Mouse (Mus musculus) lung, postnatal 0 days (tissue): Measurements from ENCODE around the gene Poc1a. TPM values are rescaled to one million over a fixed set of nuclear protein-coding genes. Genes with fewer than 3 reads are reported as not detected.
A peak's percentile ranks its signal among the peaks of the same experiment; 100 is the strongest.

Experiments
- ATAC-seq: fragments of 200-750 bp; cut with Nextera tagmentation; 2 replicates; pipeline ENCODE4 v1.8.0; 2017; ENCODE audit warnings: moderate library complexity
- DNase-seq: peaks from one replicate; pipeline ENCODE4 v3.0.0-alpha.2; 2016; ENCODE audit warnings: low spot score
- H3K27ac ChIP-seq: fragments of 300-500 bp; sonication (generic); 2 replicates; pipeline ENCODE4 v1.5.1; 2014; ENCODE audit warnings: antibody characterized with exemption, mild to moderate bottlenecking, low read length, mixed read lengths
- H3K27me3 ChIP-seq: fragments of 300-500 bp; sonication (generic); replicated peaks from 2 replicates; pipeline ENCODE4 v1.6.1; 2014; ENCODE audit warnings: low read length, mixed read lengths; ENCODE audit not compliant: insufficient read depth
- H3K36me3 ChIP-seq: fragments of 300-500 bp; sonication (generic); 2 replicates; pipeline ENCODE4 v1.6.1; 2014; ENCODE audit warnings: low read length, mixed read lengths; ENCODE audit not compliant: insufficient read depth
- H3K4me1 ChIP-seq: fragments of 300-500 bp; sonication (generic); 2 replicates; pipeline ENCODE4 v1.6.1; 2014; ENCODE audit warnings: antibody characterized with exemption, low read depth, low read length, mixed read lengths; ENCODE audit not compliant: insufficient read depth
- H3K4me2 ChIP-seq: fragments of 300-500 bp; sonication (generic); replicated peaks from 2 replicates; pipeline ENCODE4 v1.6.1; 2014; ENCODE audit warnings: low read depth, mild to moderate bottlenecking, low read length, moderate library complexity, mixed read lengths
- H3K4me3 ChIP-seq: fragments of 300-500 bp; sonication (generic); 2 replicates; pipeline ENCODE4 v1.5.1; 2014; ENCODE audit warnings: low read depth, low read length
- H3K9ac ChIP-seq: fragments of 300-500 bp; sonication (generic); replicated peaks from 2 replicates; pipeline ENCODE4 v1.6.1; 2014; ENCODE audit warnings: low read depth, mild to moderate bottlenecking
- H3K9me3 ChIP-seq: fragments of 300-500 bp; sonication (generic); 2 replicates; pipeline ENCODE4 v1.6.1; 2016; ENCODE audit warnings: low read length, mixed read lengths
- CTCF ChIP-seq: IDR thresholded peaks from 2 replicates; pipeline ENCODE4 v1.5.1; 2016; ENCODE audit warnings: antibody characterized with exemption, mild to moderate bottlenecking
- EP300 ChIP-seq: IDR thresholded peaks from 2 replicates; pipeline ENCODE4 v1.6.1; 2016; ENCODE audit warnings: antibody characterized with exemption, mild to moderate bottlenecking, control low read depth
- WGBS: fragments of 180-500 bp; shearing (Covaris S2); extraction: QIAGEN DNeasy Blood & Tissue Kit; methylation state at CpG from one replicate; pipeline ENCODE4 v1.1.7; 2014; 5-methylcytosine and 5-hydroxymethylcytosine counted together
- polyA plus RNA-seq: library from polyadenylated mRNA; unstranded; fragments of >200 nt; fragmentation: Nextera tagmentation; extraction: Ambion mirVana; gene quantifications from 2 replicates; pipeline ENCODE4 v1.2.1, GENCODE M21; 2015

Gene Poc1a
- polyA plus RNA-seq, 1 experiment from 2014 or later = 9.9 TPM

DNA sequence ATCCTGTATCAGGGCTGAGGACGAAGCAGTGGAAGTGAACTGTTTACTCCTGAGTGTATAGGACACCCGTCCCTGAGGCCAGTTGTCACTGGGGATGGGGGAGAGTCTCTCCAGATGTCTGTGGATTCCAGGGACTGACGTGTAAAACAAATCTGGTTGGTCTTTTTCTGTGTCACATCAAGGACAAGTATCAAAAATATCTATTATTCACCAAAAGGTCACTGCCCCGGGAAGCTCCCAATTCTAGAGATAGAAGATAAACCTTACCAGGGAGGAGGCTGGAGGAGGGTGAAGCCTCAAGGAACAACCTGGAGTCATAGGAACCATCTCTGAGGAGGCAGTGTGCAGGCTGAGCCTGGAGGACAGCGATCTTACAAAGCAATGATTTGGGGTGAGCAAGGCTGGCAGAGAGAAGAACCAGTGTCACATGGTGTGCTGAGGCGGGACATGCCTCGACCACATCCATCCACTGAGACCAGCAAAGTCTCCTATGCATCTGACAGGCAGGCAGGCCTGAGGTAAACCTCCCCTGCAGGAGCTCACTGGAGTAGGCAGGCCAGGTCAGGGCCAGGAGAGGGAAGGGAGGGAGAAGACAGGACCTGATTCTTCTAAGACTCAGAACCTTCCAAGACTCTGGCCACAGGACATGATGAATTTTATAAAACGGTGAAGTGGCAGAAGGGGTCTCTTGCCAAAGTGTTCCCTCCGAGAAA, 11.6 kb upstream of the Poc1a start:
- H3K9me3 ChIP-seq = no peaks in the 10 kb centered on the region
- no peak overlapping the region for H3K4me2 ChIP-seq
- no peaks in the 10 kb centered on the region for H3K27me3 ChIP-seq
- no peak overlapping the region for H3K27ac ChIP-seq
- WGBS = 57% methylated on average over 9 of the region's 9 CpGs
- peaks cover 6% of the 10 kb centered on the region; the same call in 1 of the 2 replicates for H3K4me1 ChIP-seq
- TF ChIP-seq CTCF = no peak
- no peak for TF ChIP-seq EP300
- H3K9ac ChIP-seq = no peak overlapping the region
- no peak for DNase-seq
- H3K4me3 ChIP-seq = no peak overlapping the region
- ATAC-seq = no peak
- H3K36me3 ChIP-seq = no peaks in the 10 kb centered on the region

DNA sequence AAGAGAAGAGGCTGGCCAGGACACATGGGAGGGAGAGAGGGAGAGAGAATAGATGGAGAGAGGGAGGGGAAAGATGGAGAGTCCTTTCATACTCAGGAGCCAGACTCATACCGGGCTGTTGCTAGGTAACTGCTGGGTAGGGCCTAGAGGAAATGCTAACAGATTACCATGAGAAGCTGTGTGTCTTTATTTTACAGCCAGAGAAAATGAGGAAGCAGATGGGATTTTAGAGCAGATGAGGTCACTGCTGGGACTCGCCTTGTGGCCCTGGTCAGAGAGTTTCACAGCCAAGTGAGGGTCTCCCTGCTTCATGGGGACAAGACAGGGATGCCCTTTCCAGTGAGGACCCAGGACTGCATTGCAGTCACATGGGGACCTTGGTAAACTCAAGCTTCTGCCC, 11.0 kb upstream of the Poc1a start:
- ATAC-seq (no peak), DNase-seq (peak; percentile 57)

DNA sequence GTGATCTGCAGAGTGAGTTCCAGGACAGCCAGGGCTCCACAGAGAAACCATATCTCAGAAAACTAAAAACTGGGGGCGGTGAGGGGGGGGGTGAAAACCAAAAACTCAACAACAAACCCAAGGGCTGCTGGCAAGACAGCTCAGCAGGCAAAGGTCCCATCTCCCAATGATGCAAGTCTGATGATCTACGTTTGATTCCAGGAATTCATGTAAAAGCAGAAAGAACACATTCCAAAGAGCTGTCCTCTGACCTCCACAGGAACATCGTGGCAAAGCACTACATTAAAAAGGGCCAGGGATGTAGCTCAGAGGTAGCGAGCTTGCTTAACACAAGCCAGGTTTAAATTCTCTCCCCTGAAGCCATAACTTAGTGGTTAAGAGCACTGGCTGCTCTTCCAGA, 10.2 kb upstream of the Poc1a start:
- no peaks in the 10 kb centered on the region for H3K36me3 ChIP-seq
- ATAC-seq (no peak), DNase-seq (peak; percentile 47)
- no peak overlapping the region for H3K9ac ChIP-seq
- no peaks in the 10 kb centered on the region for H3K27me3 ChIP-seq
- H3K4me3 ChIP-seq = no peak overlapping the region
- no peaks in the 10 kb centered on the region for H3K9me3 ChIP-seq
- WGBS = 58% methylated on average over 4 of the region's 4 CpGs
- no peak overlapping the region for H3K4me2 ChIP-seq
- TF ChIP-seq EP300 (no peak), CTCF (no peak)
- peaks cover 2% of the 10 kb centered on the region; the same call in 1 of the 2 replicates for H3K4me1 ChIP-seq
- no peak overlapping the region for H3K27ac ChIP-seq

More for the DNA sequence above, 11.0 kb upstream of the Poc1a start:
- Histone ChIP-seq H3K36me3 (no peaks in the 10 kb centered on the region), H3K4me1 (peaks cover 6% of the 10 kb centered on the region; the same call in 1 of the 2 replicates), H3K9ac (no peak overlapping the region), H3K4me3 (no peak overlapping the region), H3K27me3 (no peaks in the 10 kb centered on the region), H3K9me3 (no peaks in the 10 kb centered on the region), H3K27ac (no peak overlapping the region), H3K4me2 (no peak overlapping the region)
- TF ChIP-seq EP300 = no peak
- no peak for TF ChIP-seq CTCF
- WGBS = 21% methylated on average over 2 of the region's 2 CpGs

DNA sequence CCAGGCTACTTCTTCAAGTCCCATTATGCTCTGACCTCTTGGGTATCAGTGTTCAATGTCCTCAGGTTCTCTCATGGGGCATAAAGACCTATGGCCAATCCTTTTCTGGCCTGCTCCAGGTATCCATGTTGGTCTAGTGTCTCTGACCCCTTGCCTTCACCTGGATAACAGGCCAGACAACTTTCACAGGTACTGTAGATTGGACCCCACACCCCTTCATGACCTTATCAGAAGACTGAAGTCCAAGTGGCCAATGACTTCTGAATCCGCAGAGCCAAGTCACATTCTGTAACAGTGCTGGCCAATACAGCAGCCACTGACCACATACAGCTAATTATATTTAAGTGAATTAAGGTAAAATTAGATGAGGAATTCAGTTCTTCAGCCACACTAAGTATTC, 8.6 kb upstream of the Poc1a start:
- Histone ChIP-seq H3K27ac (no peak overlapping the region), H3K4me2 (no peak overlapping the region), H3K4me3 (no peak overlapping the region), H3K36me3 (no peaks in the 10 kb centered on the region), H3K27me3 (no peaks in the 10 kb centered on the region), H3K9ac (no peak overlapping the region), H3K9me3 (no peaks in the 10 kb centered on the region), H3K4me1 (no peaks in the 10 kb centered on the region)
- no peak for ATAC-seq
- 92% methylated on average over 1 of the region's 1 CpGs for WGBS
- no peak for TF ChIP-seq EP300
- no peak for TF ChIP-seq CTCF
- no peak for DNase-seq

GRCm38 (mm10) chr9:106273276-106273675, 7.6 kb upstream of the Poc1a start:
- Histone ChIP-seq H3K9ac (no peak overlapping the region), H3K4me3 (no peak overlapping the region), H3K9me3 (no peaks in the 10 kb centered on the region), H3K4me1 (no peaks in the 10 kb centered on the region), H3K36me3 (no peaks in the 10 kb centered on the region), H3K4me2 (no peak overlapping the region), H3K27ac (no peak overlapping the region), H3K27me3 (no peaks in the 10 kb centered on the region)
- WGBS = 79% methylated on average over 12 of the region's 12 CpGs
- ATAC-seq (no peak), DNase-seq (no peak)
- TF ChIP-seq EP300 (no peak), CTCF (no peak)

GRCm38 (mm10) chr9:106273791-106274190, 7.1 kb upstream of the Poc1a start:
- 46% methylated on average over 4 of the region's 4 CpGs for WGBS
- H3K4me1 ChIP-seq = no peaks in the 10 kb centered on the region
- ATAC-seq = peak; percentile 21; the same call in 1 of the 2 replicates
- no peaks in the 10 kb centered on the region for H3K9me3 ChIP-seq
- H3K4me2 ChIP-seq = no peak overlapping the region
- no peak for TF ChIP-seq EP300
- TF ChIP-seq CTCF = no peak
- H3K4me3 ChIP-seq = no peak overlapping the region
- peak; percentile 38 for DNase-seq
- no peaks in the 10 kb centered on the region for H3K27me3 ChIP-seq
- no peaks in the 10 kb centered on the region for H3K36me3 ChIP-seq
- no peak overlapping the region for H3K9ac ChIP-seq
- H3K27ac ChIP-seq = no peak overlapping the region
